Mouse (Mus musculus) cerebellum, adult 2 months (tissue): ENCODE data around the gene Siah3. TPM values are rescaled to one million over a fixed set of nuclear protein-coding genes. Genes with fewer than 3 reads are reported as not detected.
A peak's percentile ranks its signal among the peaks of the same experiment; 100 is the strongest.

Experiments
- DNase-seq, 2 experiments: peaks; one replicate each; pipeline ENCODE4 v3.0.0; 2021
- H3K27ac ChIP-seq: fragments of 200-500 bp; 2 replicates; pipeline ENCODE4 v1.5.1; 2012; ENCODE audit warnings: low read length, control low read depth, inconsistent platforms; ENCODE audit not compliant: insufficient read depth
- H3K27me3 ChIP-seq: fragments of 200-500 bp; 2 replicates; pipeline ENCODE4 v1.6.1; 2012; ENCODE audit warnings: inconsistent platforms, mild to moderate bottlenecking, low read length, moderate library complexity; ENCODE audit not compliant: control insufficient read depth, insufficient read depth
- H3K4me1 ChIP-seq: fragments of 200-500 bp; 2 replicates; pipeline ENCODE4 v1.6.1; 2011; ENCODE audit warnings: low read length; ENCODE audit not compliant: control insufficient read depth, insufficient read depth
- H3K4me3 ChIP-seq: fragments of 200-500 bp; replicated peaks from 2 replicates; pipeline ENCODE3; 2011; ENCODE audit warnings: mild to moderate bottlenecking, low read depth, low read length, control low read depth; ENCODE audit not compliant: insufficient read depth
- CTCF ChIP-seq: fragments of 200-500 bp; IDR thresholded peaks from 2 replicates; pipeline ENCODE4 v1.5.1; 2011; ENCODE audit warnings: low read depth, mild to moderate bottlenecking, control low read depth, low read length, moderate library complexity, borderline replicate concordance; ENCODE audit not compliant: insufficient read depth
- POLR2A ChIP-seq: fragments of 200-500 bp; IDR thresholded peaks from 2 replicates; pipeline ENCODE4 v1.6.1; 2011; ENCODE audit warnings: low read length, control low read depth, borderline replicate concordance; ENCODE audit not compliant: insufficient read depth
- WGBS: fragments of 180-500 bp; shearing (Covaris S2); methylation state at CpG from one replicate; pipeline ENCODE4 v1.1.7; 2018; 5-methylcytosine and 5-hydroxymethylcytosine counted together
- polyA plus RNA-seq: library from polyadenylated mRNA; depleted of rRNA; stranded (reverse); fragments of >200 nt; gene quantifications from 2 replicates; pipeline ENCODE4 v1.2.3, GENCODE M21; 2012

Gene Siah3
- polyA plus RNA-seq, 1 experiment, result 5.8 TPM

- Histone ChIP-seq H3K4me1 (no peaks in the 10 kb centered on the region), H3K27ac (no peak overlapping the region), H3K4me3 (no peak overlapping the region), H3K27me3 (no peaks in the 10 kb centered on the region)
- no peak for TF ChIP-seq POLR2A
- no peak for TF ChIP-seq CTCF
- WGBS, result 87% methylated on average over 15 of the region's 15 CpGs
- no peak for DNase-seq
These were observed 62.6 kb downstream of the Siah3 start for GRCm38 (mm10) chr14:75518196-75518887.

- H3K4me3 ChIP-seq, result no peak overlapping the region
- 93% methylated on average over 6 of the region's 6 CpGs for WGBS
- TF ChIP-seq CTCF, result no peak
- H3K4me1 ChIP-seq, result no peaks in the 10 kb centered on the region
- no peak for DNase-seq
- no peaks in the 10 kb centered on the region for H3K27me3 ChIP-seq
- H3K27ac ChIP-seq, result no peak overlapping the region
These were observed 63.1 kb downstream of the Siah3 start for GRCm38 (mm10) chr14:75518899-75519298.

- no peak for TF ChIP-seq CTCF
- no peak for TF ChIP-seq POLR2A
- H3K27ac ChIP-seq, result no peak overlapping the region
- H3K4me1 ChIP-seq, result no peaks in the 10 kb centered on the region
- H3K4me3 ChIP-seq, result no peak overlapping the region
- no peak for DNase-seq
- H3K27me3 ChIP-seq, result no peaks in the 10 kb centered on the region
- 93% methylated on average over 8 of the region's 8 CpGs for WGBS
These were observed 63.9 kb downstream of the Siah3 start for GRCm38 (mm10) chr14:75519668-75520067.

GRCm38 (mm10) chr14:75524648-75525047 is 68.9 kb downstream of the Siah3 start:
- H3K27ac ChIP-seq, result no peak overlapping the region
- 99% methylated on average over 2 of the region's 2 CpGs for whole genome bisulfite sequencing

GRCm38 (mm10) chr14:75525376-75526145 is 69.8 kb downstream of the Siah3 start:
- DNase-seq, result peak in 1 of 2 experiments; percentile 8
- H3K4me3 ChIP-seq, result no peak overlapping the region
- H3K27ac ChIP-seq, result no peak overlapping the region
- TF ChIP-seq POLR2A (no peak), CTCF (no peak)
- no peaks in the 10 kb centered on the region for H3K27me3 ChIP-seq
- peaks cover 16% of the 10 kb centered on the region for H3K4me1 ChIP-seq
- WGBS, result 97% methylated on average over 29 of the region's 29 CpGs

More at GRCm38 (mm10) chr14:75524648-75525047, 68.9 kb downstream of the Siah3 start:
- H3K4me1 ChIP-seq, result peaks cover 16% of the 10 kb centered on the region
- H3K4me3 ChIP-seq, result no peak overlapping the region
- H3K27me3 ChIP-seq, result no peaks in the 10 kb centered on the region
- no peak for TF ChIP-seq POLR2A
- TF ChIP-seq CTCF, result no peak
- DNase-seq, result no peak

GRCm38 (mm10) chr14:75527464-75528190 is 71.8 kb downstream of the Siah3 start:
- H3K4me1 ChIP-seq, result peaks cover 16% of the 10 kb centered on the region
- WGBS, result 8% methylated on average over 10 of the region's 10 CpGs
- no peak overlapping the region for H3K27ac ChIP-seq
- no peak overlapping the region for H3K4me3 ChIP-seq
- no peaks in the 10 kb centered on the region for H3K27me3 ChIP-seq
- TF ChIP-seq POLR2A (no peak), CTCF (no peak)
- peak; percentile 89 to 91 for DNase-seq

GRCm38 (mm10) chr14:75530815-75531353 is 75.1 kb downstream of the Siah3 start:
- 90% methylated on average over 7 of the region's 7 CpGs for WGBS
- H3K27me3 ChIP-seq, result no peaks in the 10 kb centered on the region
- DNase-seq, result no peak
- H3K27ac ChIP-seq, result no peak overlapping the region
- peaks cover 16% of the 10 kb centered on the region for H3K4me1 ChIP-seq
- no peak for TF ChIP-seq CTCF
- no peak for TF ChIP-seq POLR2A
- no peak overlapping the region for H3K4me3 ChIP-seq

GRCm38 (mm10) chr14:75539205-75539604 is 83.4 kb downstream of the Siah3 start:
- Histone ChIP-seq H3K4me1 (no peaks in the 10 kb centered on the region), H3K27ac (no peak overlapping the region), H3K4me3 (no peak overlapping the region), H3K27me3 (no peaks in the 10 kb centered on the region)
- TF ChIP-seq POLR2A (no peak), CTCF (no peak)
- 75% methylated on average over 2 of the region's 2 CpGs for WGBS
- DNase-seq, result no peak
